Mouse (Mus musculus): ENCODE results near the gene Wrnip1.

DNA sequence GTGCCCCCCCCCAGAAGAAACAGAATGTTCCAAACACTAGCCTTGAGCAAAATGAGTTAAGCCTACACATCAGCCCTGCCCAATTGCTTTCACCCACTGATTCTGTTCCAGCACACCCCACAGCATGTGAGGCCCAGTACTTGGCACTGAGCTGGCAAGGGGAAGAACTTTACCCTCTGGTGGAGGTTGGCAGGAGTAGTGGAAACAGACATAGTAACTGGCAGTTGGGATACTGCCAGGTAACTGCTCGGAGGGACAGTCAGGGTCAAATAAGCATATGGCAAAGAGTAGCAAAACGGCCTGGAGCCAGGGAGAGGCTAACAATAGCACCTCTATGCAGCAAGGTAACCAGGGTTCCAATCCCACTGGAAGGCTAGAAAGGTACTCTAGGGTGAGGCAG is 7.2 kb upstream of the Wrnip1 start:
- TF ChIP-seq CTCF (IDR thresholded peaks at IDR 0.05; ENCODE audit: low read depth, low read length), result no peak
- TF ChIP-seq POLR2A (IDR thresholded peaks at IDR 0.05; ENCODE audit: borderline replicate concordance, low read depth, low read length), result no peak

Data from bone marrow macrophage, adult 2 months (primary cell).